Mouse (Mus musculus) cerebellum, adult 9-10 months (tissue): ENCODE measurements at regions not wholly inside any gene's neighbourhood (a gene's known extent, or its start where the extent isn't known, plus 50 kb on each side); places are given as distances from the start of the nearest gene placed in this dataset.

Source experiments
- DNase-seq: peaks from one replicate; pipeline ENCODE4 v3.0.0; 2022

DNA sequence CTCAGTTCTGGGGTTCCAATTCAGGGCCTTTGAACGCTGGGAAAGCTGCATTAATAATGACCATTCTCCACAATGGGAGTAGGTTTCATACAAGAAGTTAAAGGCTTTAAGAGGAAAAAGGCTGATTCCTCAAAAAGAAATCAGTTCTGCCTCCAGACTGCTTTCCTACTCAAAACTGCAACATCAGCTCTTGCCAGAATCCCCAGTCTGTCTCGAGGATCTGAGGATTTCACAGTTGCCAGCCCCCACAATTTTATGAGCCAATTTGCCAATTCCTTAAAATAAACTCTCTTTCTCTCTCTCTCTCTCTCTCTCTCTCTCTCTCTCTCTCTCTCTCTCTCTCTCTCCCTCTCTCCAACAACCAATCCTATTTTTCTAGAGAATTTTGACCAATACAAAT lies 51.3 kb upstream of the Nhs start:
- DNase-seq = no peak
